In genomic region chr17:26676616-26677376, GRCm38 (mm10) we compare ENCODE assay signal across 8 mouse cellular contexts. TPM values are rescaled to one million over a fixed set of nuclear protein-coding genes. Genes with fewer than 3 reads are reported as not detected.
DNase-seq lines count a peak whose midpoint lies in the region; ATAC-seq and TF ChIP-seq lines count a peak whose summit lies in the region.

No protein-coding gene starts in this region.

- peak overlapping the region; percentile 68 for H3ac ChIP-seq in C2C12 (ENCODE audit: control insufficient read depth, insufficient read length, low read depth)

- peak; percentile 90 for DNase-seq in Muller cell, postnatal 12 days (ENCODE audit: inconsistent ontology term)
- peak; percentile 52 for DNase-seq in embryonic facial prominence, embryonic 11.5 days (ENCODE audit: low spot score)
- DNase-seq in heart, adult 8-10 months (ENCODE audit: low spot score) = peak; percentile 83
- peak; percentile 75 for DNase-seq in kidney, adult 2 months
- DNase-seq in liver, postnatal 0 days = no peak
- DNase-seq in thymus, postnatal 36 days = no peak

- peaks cover 54% of the 10 kb centered on the region for H3K79me2 ChIP-seq in C2C12 (ENCODE audit: control insufficient read depth, insufficient read depth)

- H3K4me1 ChIP-seq in embryonic facial prominence, embryonic 11.5 days (ENCODE audit: control insufficient read depth, insufficient read depth, low read length) = no peaks in the 10 kb centered on the region
- peaks cover 18% of the 10 kb centered on the region; the same call in 1 of the 2 replicates for H3K4me1 ChIP-seq in kidney, adult 2 months (ENCODE audit: control insufficient read depth, insufficient read depth, low read length)
- peaks cover 25% of the 10 kb centered on the region for H3K4me1 ChIP-seq in liver, postnatal 0 days (ENCODE audit: insufficient read depth)
- peaks cover 32% of the 10 kb centered on the region for H3K4me1 ChIP-seq in neural tube, embryonic 13.5 days (replicated peaks)

- H3K4me3 ChIP-seq in C2C12 (ENCODE audit: insufficient read depth, poor library complexity, severe bottlenecking) = peak overlapping the region; percentile 58
- peak overlapping the region; percentile 78 for H3K4me3 ChIP-seq in embryonic facial prominence, embryonic 11.5 days (ENCODE audit: low read depth, low read length)
- H3K4me3 ChIP-seq in kidney, adult 2 months (ENCODE audit: insufficient read depth, low read depth, low read length) = peak overlapping the region; percentile 81
- H3K4me3 ChIP-seq in liver, postnatal 0 days (ENCODE audit: low read depth, low read length) = peak overlapping the region; percentile 78
- peak overlapping the region; percentile 84 for H3K4me3 ChIP-seq in neural tube, embryonic 13.5 days

- 3% methylated on average over 26 of the region's 26 CpGs for WGBS in embryonic facial prominence, embryonic 11.5 days
- under 1% methylated on average over 26 of the region's 26 CpGs for WGBS in kidney, adult 2 months
- under 1% methylated on average over 26 of the region's 26 CpGs for WGBS in liver, postnatal 0 days (ENCODE audit: insufficient replicate concordance)
- WGBS in neural tube, embryonic 13.5 days = 4% methylated on average over 26 of the region's 26 CpGs

- H3K27me3 ChIP-seq in C2C12 (ENCODE audit: control insufficient read depth, insufficient read depth, insufficient read length) = no peaks in the 10 kb centered on the region
- H3K27me3 ChIP-seq in embryonic facial prominence, embryonic 11.5 days (ENCODE audit: control insufficient read depth, insufficient read depth, low read length) = no peaks in the 10 kb centered on the region
- no peaks in the 10 kb centered on the region for H3K27me3 ChIP-seq in kidney, adult 2 months (replicated peaks; ENCODE audit: control insufficient read depth, insufficient read depth, low read length)
- H3K27me3 ChIP-seq in liver, postnatal 0 days (ENCODE audit: insufficient read depth, low read length) = no peaks in the 10 kb centered on the region
- 0 out of 2 replicates have a peak, but pooled peaks cover 8% of the 10 kb centered on the region for H3K27me3 ChIP-seq in neural tube, embryonic 13.5 days

- ATAC-seq in embryonic facial prominence, embryonic 11.5 days (replicated peaks; ENCODE audit: insufficient number of reproducible peaks, low FRiP score, low TSS enrichment, low read depth) = peak; percentile 89; the same call in 1 of the 2 replicates
- peak; percentile 93 for ATAC-seq in liver, postnatal 0 days
- ATAC-seq in neural tube, embryonic 13.5 days (ENCODE audit: low read depth) = peak; percentile 89

- no peak for TF ChIP-seq POLR2A in kidney, adult 2 months (IDR thresholded peaks at IDR 0.05; ENCODE audit: low read depth, low read length)

- H3K4me2 ChIP-seq in embryonic facial prominence, embryonic 11.5 days (ENCODE audit: low read depth, low read length) = peak overlapping the region; percentile 74
- peak overlapping the region; percentile 83 for H3K4me2 ChIP-seq in liver, postnatal 0 days (ENCODE audit: low read depth, low read length)
- H3K4me2 ChIP-seq in neural tube, embryonic 13.5 days = peak overlapping the region; percentile 82

- peaks cover 16% of the 10 kb centered on the region for H3K36me3 ChIP-seq in C2C12 (ENCODE audit: control insufficient read depth, insufficient read depth)
- no peaks in the 10 kb centered on the region for H3K36me3 ChIP-seq in embryonic facial prominence, embryonic 11.5 days (replicated peaks; ENCODE audit: control insufficient read depth, insufficient read depth, low read depth, low read length)
- H3K36me3 ChIP-seq in kidney, adult 2 months (ENCODE audit: control insufficient read depth, insufficient read depth, low read length) = no peaks in the 10 kb centered on the region
- H3K36me3 ChIP-seq in liver, postnatal 0 days (replicated peaks; ENCODE audit: insufficient read depth, low read length) = peaks cover 2% of the 10 kb centered on the region; the same call in 1 of the 2 replicates
- 0 out of 2 replicates have a peak, but pooled peaks cover 6% of the 10 kb centered on the region for H3K36me3 ChIP-seq in neural tube, embryonic 13.5 days

- H3K27ac ChIP-seq in embryonic facial prominence, embryonic 11.5 days (replicated peaks; ENCODE audit: low read depth, low read length) = peak overlapping the region; percentile 49
- H3K27ac ChIP-seq in kidney, adult 2 months (ENCODE audit: insufficient read depth, low read depth, low read length) = peak overlapping the region; percentile 96
- peak overlapping the region; percentile 94 for H3K27ac ChIP-seq in liver, postnatal 0 days (ENCODE audit: low read depth)
- H3K27ac ChIP-seq in neural tube, embryonic 13.5 days (replicated peaks) = peak overlapping the region; percentile 88

- peaks cover 38% of the 10 kb centered on the region for H3K79me3 ChIP-seq in C2C12 (ENCODE audit: low read depth)

- H3K9ac ChIP-seq in embryonic facial prominence, embryonic 11.5 days (replicated peaks; ENCODE audit: low read length) = peak overlapping the region; percentile 65
- peak overlapping the region; percentile 82 for H3K9ac ChIP-seq in liver, postnatal 0 days (replicated peaks)
- peak overlapping the region; percentile 84 for H3K9ac ChIP-seq in neural tube, embryonic 13.5 days

- no peak for TF ChIP-seq EP300 in liver, postnatal 0 days (IDR thresholded peaks at IDR 0.05; ENCODE audit: low read depth)

- TF ChIP-seq CTCF in C2C12 (IDR thresholded peaks at IDR 0.05; ENCODE audit: control insufficient read depth, insufficient read depth, insufficient read length) = no peak
- TF ChIP-seq CTCF in kidney, adult 2 months (conservative IDR thresholded peaks at IDR 0.05; ENCODE audit: insufficient read depth, insufficient read length, low read depth, low read length) = 0 out of 2 replicates have a peak, but pooled peaks have one; percentile 9
- peak; percentile 39; the same call in 1 of the 2 replicates for TF ChIP-seq CTCF in liver, postnatal 0 days (IDR thresholded peaks at IDR 0.05; ENCODE audit: low read depth)

- no peaks in the 10 kb centered on the region for H3K9me3 ChIP-seq in embryonic facial prominence, embryonic 11.5 days (replicated peaks; ENCODE audit: control insufficient read depth, low read length)
- no peaks in the 10 kb centered on the region for H3K9me3 ChIP-seq in liver, postnatal 0 days (ENCODE audit: low read length)
- no peaks in the 10 kb centered on the region for H3K9me3 ChIP-seq in neural tube, embryonic 13.5 days

TF ChIP-seq in C2C12, 6 proteins besides CTCF, POLR2A, EP300 and RAD21:
- no peak for TF ChIP-seq FOSL1 (IDR thresholded peaks at IDR 0.05; ENCODE audit: insufficient read depth, low read length, poor library complexity, severe bottlenecking)
- TF ChIP-seq USF1 (IDR thresholded peaks at IDR 0.05; ENCODE audit: low read depth) = no peak
- TF ChIP-seq MAX (IDR thresholded peaks at IDR 0.05) = peak; percentile 80

RNA-seq across cellular contexts. Expression of gene Atp6v0e, which starts 13.8 kb away (rescaled TPM):
- 236 TPM for polyA plus RNA-seq in C2C12 (2012; fragmentation: generic; extraction: Trizol)
- 122 and 128 TPM in 2 replicates for polyA plus RNA-seq in embryonic facial prominence, embryonic 11.5 days (2014; fragmentation: Nextera tagmentation; extraction: Ambion mirVana)
- 10 to 100 TPM; 55.2 to 67.1 (median 65.5) TPM for total RNA-seq in heart, adult 8-10 months (2022)
- polyA plus RNA-seq in kidney, adult 2 months (2012; rRNA removed) = 399 and 450 TPM in 2 replicates
- 122 and 126 TPM in 2 replicates for polyA plus RNA-seq in liver, postnatal 0 days (2015; fragmentation: Nextera tagmentation; extraction: Ambion mirVana)
- polyA plus RNA-seq in neural tube, embryonic 13.5 days (2015; fragmentation: Nextera tagmentation; extraction: Ambion mirVana) = 126 and 130 TPM in 2 replicates

RNA-seq across cellular contexts. Expression of gene Crebrf, which starts 38.7 kb away (rescaled TPM):
- polyA plus RNA-seq in C2C12 (2012; fragmentation: generic; extraction: Trizol) = 0.47 TPM
- polyA plus RNA-seq in embryonic facial prominence, embryonic 11.5 days (2014; fragmentation: Nextera tagmentation; extraction: Ambion mirVana) = 3.5 and 3.8 TPM in 2 replicates
- total RNA-seq in heart, adult 8-10 months (2022) = 10 to 100 TPM; 51.1 to 83.8 (median 68.4) TPM
- 7.4 and 9.1 TPM in 2 replicates for polyA plus RNA-seq in kidney, adult 2 months (2012; rRNA removed)
- 5.8 and 7.5 TPM in 2 replicates for polyA plus RNA-seq in liver, postnatal 0 days (2015; fragmentation: Nextera tagmentation; extraction: Ambion mirVana)
- 9.9 and 11.4 TPM in 2 replicates for polyA plus RNA-seq in neural tube, embryonic 13.5 days (2015; fragmentation: Nextera tagmentation; extraction: Ambion mirVana)

Comparison
In these comparisons a context has a peak if more than half of its experiments do, and no peak if none do; other contexts are left out.
1. DNase-seq: peak in Muller cell, postnatal 12 days (single experiment), embryonic facial prominence, embryonic 11.5 days (single experiment), heart, adult 8-10 months (single experiment) and kidney, adult 2 months (single experiment); none in liver, postnatal 0 days (single experiment) and thymus, postnatal 36 days (0 of 2).
2. Peak in every context shown above with its lines, with median percentiles within 50 percentile points of each other: H3K4me3 ChIP-seq, ATAC-seq, H3K27ac ChIP-seq, H3K4me2 ChIP-seq and H3K9ac ChIP-seq.